ENCODE assay signal across 19 mouse cellular contexts in the genomic region with DNA sequence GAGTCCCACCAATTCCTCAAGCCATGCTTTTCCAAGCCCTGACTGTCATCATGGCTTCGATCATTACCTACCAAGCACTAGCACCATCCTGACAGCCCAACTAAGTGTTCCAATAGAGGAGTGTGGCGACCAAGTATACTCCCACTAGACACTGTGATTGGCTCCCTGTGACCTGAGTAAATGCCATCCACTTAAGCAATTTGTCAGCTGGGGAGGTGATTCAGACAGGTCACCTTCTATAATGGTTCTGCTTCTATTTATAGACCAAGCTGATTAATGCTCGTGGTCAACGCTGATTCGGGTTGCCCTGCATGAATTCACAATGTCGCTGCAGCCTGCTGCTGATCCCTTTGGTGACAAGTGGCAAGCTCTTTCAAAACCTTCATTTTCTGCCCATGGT. TPM values are rescaled to one million over a fixed set of nuclear protein-coding genes. Genes with fewer than 3 reads are reported as not detected.
DNase-seq lines count a peak whose midpoint lies in the region; ATAC-seq and TF ChIP-seq lines count a peak whose summit lies in the region.
"Had no signal": no experiment of that assay in that cellular context is flagged by ENCODE, and none has a peak within 500 bp of the region (broad histone marks: within the 10 kb centered on the region; RNA-seq: fewer than 3 reads in every experiment).

No protein-coding gene starts in this region.

- H3K4me1 ChIP-seq in hindbrain, postnatal 0 days (ENCODE audit: insufficient read depth, low read length) = no peaks in the 10 kb centered on the region
- H3K4me1 ChIP-seq in hindbrain, embryonic 10.5 days (replicated peaks) = no peaks in the 10 kb centered on the region
- peaks cover 10% of the 10 kb centered on the region for H3K4me1 ChIP-seq in heart, embryonic 16.5 days (ENCODE audit: control insufficient read depth, insufficient read depth, low read length)
- H3K4me1 ChIP-seq: embryonic facial prominence, embryonic 13.5 days; neural tube, embryonic 12.5 days had no signal

- ATAC-seq in hindbrain, postnatal 0 days = peak; percentile 53; the same call in 1 of the 2 replicates
- peak; percentile 80 for ATAC-seq in heart, embryonic 16.5 days (replicated peaks; ENCODE audit: extremely low read depth, insufficient read depth, low FRiP score)

- no peaks in the 10 kb centered on the region for H3K27me3 ChIP-seq in hindbrain, postnatal 0 days (ENCODE audit: insufficient read depth, low read length)
- no peaks in the 10 kb centered on the region for H3K27me3 ChIP-seq in hindbrain, embryonic 10.5 days (ENCODE audit: insufficient read depth, poor library complexity, severe bottlenecking)
- no peaks in the 10 kb centered on the region for H3K27me3 ChIP-seq in heart, embryonic 16.5 days (ENCODE audit: control insufficient read depth, insufficient read depth, low read length)
- H3K27me3 ChIP-seq: embryonic facial prominence, embryonic 13.5 days; neural tube, embryonic 12.5 days had no signal

- no peak overlapping the region for H3K4me3 ChIP-seq in hindbrain, postnatal 0 days (ENCODE audit: low read length)
- H3K4me3 ChIP-seq in hindbrain, embryonic 10.5 days = no peak overlapping the region
- H3K4me3 ChIP-seq in heart, embryonic 16.5 days (ENCODE audit: low read length) = no peak overlapping the region
- H3K4me3 ChIP-seq: embryonic facial prominence, embryonic 13.5 days; neural tube, embryonic 12.5 days had no signal

- 69% methylated on average over 6 of the region's 6 CpGs for WGBS in hindbrain, postnatal 0 days
- 83% methylated on average over 6 of the region's 6 CpGs for WGBS in hindbrain, embryonic 10.5 days
- WGBS in heart, embryonic 16.5 days = 44% methylated on average over 6 of the region's 6 CpGs

- DNase-seq in hindbrain, postnatal 0 days (ENCODE audit: low spot score) = no peak
- no peak for DNase-seq in hindbrain, embryonic 10.5 days (ENCODE audit: low spot score)
- peak; percentile 57 for DNase-seq in Muller cell, postnatal 12 days (ENCODE audit: inconsistent ontology term)
- DNase-seq in heart, adult 8-10 months (ENCODE audit: low spot score) = peak; percentile 14
- no peak for DNase-seq in adrenal gland, adult 18-20 months (ENCODE audit: low spot score in 2 of 2)
- DNase-seq in right cerebral cortex, postnatal 25 days = no peak
- DNase-seq: adrenal gland, postnatal 10 days; cerebellum, adult 9-10 months; kidney, adult 18-20 months; left cerebral cortex, postnatal 4 days; lung, adult 18-20 months; thymus, postnatal 14 days had no signal

- no peak overlapping the region for H3K27ac ChIP-seq in hindbrain, postnatal 0 days
- no peak overlapping the region for H3K27ac ChIP-seq in hindbrain, embryonic 10.5 days
- peak overlapping the region; percentile 68 for H3K27ac ChIP-seq in heart, embryonic 16.5 days (ENCODE audit: low read length)
- H3K27ac ChIP-seq: embryonic facial prominence, embryonic 13.5 days; neural tube, embryonic 12.5 days had no signal

- no peaks in the 10 kb centered on the region for H3K9me3 ChIP-seq in hindbrain, postnatal 0 days (ENCODE audit: low read length)
- no peaks in the 10 kb centered on the region for H3K9me3 ChIP-seq in hindbrain, embryonic 10.5 days
- no peaks in the 10 kb centered on the region for H3K9me3 ChIP-seq in heart, embryonic 16.5 days (replicated peaks; ENCODE audit: control insufficient read depth, low read length)
- H3K9me3 ChIP-seq: embryonic facial prominence, embryonic 13.5 days; neural tube, embryonic 12.5 days had no signal

- H3K4me2 ChIP-seq in hindbrain, postnatal 0 days (ENCODE audit: low read depth, low read length) = no peak overlapping the region
- H3K4me2 ChIP-seq in heart, embryonic 16.5 days (ENCODE audit: low read depth, low read length) = peak overlapping the region; percentile 34; the same call in 1 of the 2 replicates
- H3K4me2 ChIP-seq: embryonic facial prominence, embryonic 13.5 days; neural tube, embryonic 12.5 days had no signal

- no peak overlapping the region for H3K9ac ChIP-seq in hindbrain, postnatal 0 days (replicated peaks; ENCODE audit: low read length)
- no peak overlapping the region for H3K9ac ChIP-seq in heart, embryonic 16.5 days (ENCODE audit: low read length)
- H3K9ac ChIP-seq: embryonic facial prominence, embryonic 13.5 days; neural tube, embryonic 12.5 days had no signal

- no peaks in the 10 kb centered on the region for H3K36me3 ChIP-seq in hindbrain, postnatal 0 days (ENCODE audit: insufficient read depth, low read length)
- no peaks in the 10 kb centered on the region for H3K36me3 ChIP-seq in hindbrain, embryonic 10.5 days
- no peaks in the 10 kb centered on the region for H3K36me3 ChIP-seq in heart, embryonic 16.5 days (ENCODE audit: control insufficient read depth, insufficient read depth)
- H3K36me3 ChIP-seq: embryonic facial prominence, embryonic 13.5 days; neural tube, embryonic 12.5 days had no signal

- no peak for TF ChIP-seq CTCF in hindbrain, postnatal 0 days (IDR thresholded peaks at IDR 0.05; ENCODE audit: low read depth)

RNA-seq across cellular contexts. Expression of a gene that starts 37.4 kb away (rescaled TPM):
- 1.9 and 3.6 TPM in 2 replicates for total RNA-seq in hindbrain, postnatal 0 days (2014; rRNA removed)
- polyA plus RNA-seq in hindbrain, postnatal 0 days (2015; fragmentation: Nextera tagmentation; extraction: Ambion mirVana) = 1.7 TPM in 2 replicates
- polyA plus RNA-seq in hindbrain, embryonic 10.5 days (2016; fragmentation: Nextera tagmentation; extraction: Ambion mirVana) = 0.02 and 0.03 TPM in 2 replicates
- total RNA-seq in heart, adult 8-10 months (2022) = under 1 TPM; 0.14 to 0.19 (median 0.18) TPM
- polyA plus RNA-seq in heart, embryonic 16.5 days (2015; fragmentation: Nextera tagmentation; extraction: Ambion mirVana) = 0.13 and 0.47 TPM in 2 replicates
- 10 to 100 TPM; 36.3 to 42.6 TPM for total RNA-seq in adrenal gland, adult 18-20 months (2021)
- total RNA-seq: hematopoietic stem cell, adult 5-6 weeks; liver, adult 2 months; MEL; monocyte, adult 5-6 weeks had no signal

RNA-seq across cellular contexts. Expression of a gene that starts 40.3 kb away (rescaled TPM):
- 17.6 and 20.8 TPM in 2 replicates for total RNA-seq in hindbrain, postnatal 0 days (2014; rRNA removed)
- 14.3 and 14.9 TPM in 2 replicates for polyA plus RNA-seq in hindbrain, postnatal 0 days (2015; fragmentation: Nextera tagmentation; extraction: Ambion mirVana)
- 3.7 and 4.4 TPM in 2 replicates for polyA plus RNA-seq in hindbrain, embryonic 10.5 days (2016; fragmentation: Nextera tagmentation; extraction: Ambion mirVana)
- total RNA-seq in heart, adult 8-10 months (2022) = 10 to 100 TPM; 19.1 to 31.0 (median 23.4) TPM
- 4.4 and 4.6 TPM in 2 replicates for polyA plus RNA-seq in heart, embryonic 16.5 days (2015; fragmentation: Nextera tagmentation; extraction: Ambion mirVana)
- 10 to 100 TPM; 59.6 to 77.1 TPM for total RNA-seq in adrenal gland, adult 18-20 months (2021)
- total RNA-seq: MEL had no signal

Comparison
In these comparisons a context has a peak if more than half of its experiments do, and no peak if none do; other contexts are left out.
1. DNase-seq: peak in Muller cell, postnatal 12 days (single experiment) and heart, adult 8-10 months (single experiment); none in hindbrain, postnatal 0 days (single experiment), hindbrain, embryonic 10.5 days (single experiment), adrenal gland, adult 18-20 months (0 of 2) and right cerebral cortex, postnatal 25 days (single experiment).